Mouse (Mus musculus) CD4-positive, CD25-positive, alpha-beta regulatory T cell, adult 2 months (primary cell): Measurements from ENCODE around the gene Aaed1.

ENCODE experiments used
- DNase-seq: peaks from one replicate; pipeline ENCODE4 v3.0.0-alpha.2; 2012; ENCODE audit warnings: low read depth, low spot score

Gene Aaed1

GRCm38 (mm10) chr13:64312024-64312915, at the start of gene Aaed1:
TSS of gene Aaed1 (minus strand) at chr13:64312710.
- DNase-seq = peak; percentile 89

- no peak for DNase-seq
These were observed 49.6 kb upstream of the Aaed1 start for GRCm38 (mm10) chr13:64362139-64362538.

GRCm38 (mm10) chr13:64361020-64361419, 48.5 kb upstream of the Aaed1 start:
- no peak for DNase-seq

GRCm38 (mm10) chr13:64359702-64360101, 47.2 kb upstream of the Aaed1 start:
- DNase-seq = no peak

GRCm38 (mm10) chr13:64358476-64358875, 46.0 kb upstream of the Aaed1 start:
- DNase-seq = no peak

- DNase-seq = no peak
These were observed 44.9 kb upstream of the Aaed1 start for GRCm38 (mm10) chr13:64357389-64357788.

GRCm38 (mm10) chr13:64349474-64349873, 37.0 kb upstream of the Aaed1 start:
- no peak for DNase-seq

- DNase-seq = no peak
These were observed 31.6 kb upstream of the Aaed1 start for GRCm38 (mm10) chr13:64344082-64344501.

- DNase-seq = no peak
These were observed 31.1 kb upstream of the Aaed1 start for GRCm38 (mm10) chr13:64343598-64343997.

GRCm38 (mm10) chr13:64335546-64336132, 23.1 kb upstream of the Aaed1 start:
- no peak for DNase-seq

GRCm38 (mm10) chr13:64333102-64333501, 20.6 kb upstream of the Aaed1 start:
- no peak for DNase-seq

GRCm38 (mm10) chr13:64332321-64332720, 19.8 kb upstream of the Aaed1 start:
- no peak for DNase-seq

GRCm38 (mm10) chr13:64322561-64323281, 10.2 kb upstream of the Aaed1 start:
- no peak for DNase-seq

- no peak for DNase-seq
These were observed 7.8 kb upstream of the Aaed1 start for GRCm38 (mm10) chr13:64320334-64320733.

- DNase-seq = no peak
These were observed 7.3 kb upstream of the Aaed1 start for GRCm38 (mm10) chr13:64319782-64320181.

GRCm38 (mm10) chr13:64318355-64318754, 5.8 kb upstream of the Aaed1 start:
- no peak for DNase-seq

- peak; percentile 76 for DNase-seq
These were observed 3.1 kb upstream of the Aaed1 start for GRCm38 (mm10) chr13:64315483-64316050.

- no peak for DNase-seq
These were observed 1.5 kb upstream of the Aaed1 start for GRCm38 (mm10) chr13:64314041-64314440.

GRCm38 (mm10) chr13:64312916-64313289, 393 bp upstream of the Aaed1 start:
- no peak for DNase-seq

- DNase-seq = no peak
These were observed 1.2 kb downstream of the Aaed1 start for GRCm38 (mm10) chr13:64311266-64311665.

GRCm38 (mm10) chr13:64310585-64310984, 1.9 kb downstream of the Aaed1 start:
- no peak for DNase-seq

GRCm38 (mm10) chr13:64309842-64310241, 2.7 kb downstream of the Aaed1 start:
- DNase-seq = no peak
